Comparison of ENCODE assay signal across 9 mouse cellular contexts in the genomic region with DNA sequence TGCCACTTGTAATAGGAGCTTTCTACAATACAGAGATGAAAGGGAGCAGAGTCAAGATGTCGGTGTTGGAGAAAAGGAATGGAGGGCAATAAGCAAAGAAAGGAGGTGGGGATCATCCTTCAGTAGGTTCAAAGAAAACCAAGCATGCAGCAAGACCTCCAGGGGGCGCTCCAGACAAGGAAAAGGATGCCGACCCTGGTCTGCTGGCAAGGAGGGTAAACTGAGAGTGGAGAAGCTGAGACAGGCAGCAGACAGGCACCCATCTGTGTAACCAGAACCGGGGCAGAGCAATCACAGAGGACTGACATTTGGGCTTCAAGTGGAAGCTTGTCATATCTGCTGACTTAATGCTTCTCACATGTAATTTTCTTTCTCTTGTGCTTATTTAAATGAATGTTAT. TPM values are rescaled to one million over a fixed set of nuclear protein-coding genes. Genes with fewer than 3 reads are reported as not detected.
DNase-seq lines count a peak whose midpoint lies in the region; ATAC-seq and TF ChIP-seq lines count a peak whose summit lies in the region.
"Had no signal": no experiment of that assay in that cellular context is flagged by ENCODE, and none has a peak within 500 bp of the region (broad histone marks: within the 10 kb centered on the region; RNA-seq: fewer than 3 reads in every experiment).

No protein-coding gene starts in this region.

- no peak overlapping the region for H3K4me3 ChIP-seq in ES-Bruce4 (ENCODE audit: low read depth, low read length)

- TF ChIP-seq CTCF in ES-Bruce4 (IDR thresholded peaks at IDR 0.05; ENCODE audit: low read depth, low read length): peak; percentile 76

- peak; percentile 47 for DNase-seq in gastrocnemius, adult 18-20 months (ENCODE audit: low spot score)
- no peak for DNase-seq in gastrocnemius, adult 8-10 months (ENCODE audit: low spot score in 2 of 2)
- DNase-seq in cerebellum, adult 9-10 months: peak; percentile 2
- peak; percentile 13 to 53 for DNase-seq in frontal cortex, postnatal 14 days (ENCODE audit: low spot score in 2 of 2)
- peak; percentile 78 to 82 for DNase-seq in layer of hippocampus, postnatal 10 days (ENCODE audit: low spot score in 2 of 2)
- peak; percentile 3 to 59 for DNase-seq in thymus, postnatal 10 days (ENCODE audit: low spot score in 2 of 2)

- H3K36me3 ChIP-seq in ES-Bruce4 (ENCODE audit: control insufficient read depth, insufficient read depth, low read length, poor library complexity, severe bottlenecking): no peaks in the 10 kb centered on the region

- no peak overlapping the region for H3K9ac ChIP-seq in ES-Bruce4 (ENCODE audit: low read depth, poor library complexity, severe bottlenecking)

- no peak for TF ChIP-seq EP300 in ES-Bruce4 (IDR thresholded peaks at IDR 0.05; ENCODE audit: insufficient read depth, low read depth, low read length)

- no peak overlapping the region for H3K27ac ChIP-seq in ES-Bruce4 (ENCODE audit: insufficient read depth, low read length)

- no peaks in the 10 kb centered on the region for H3K4me1 ChIP-seq in ES-Bruce4 (ENCODE audit: control insufficient read depth, insufficient read depth, low read length)

- TF ChIP-seq POLR2A in ES-Bruce4 (IDR thresholded peaks at IDR 0.05; ENCODE audit: insufficient read depth, low read length): no peak

- peak; percentile 61; the same call in 1 of the 2 replicates for ATAC-seq in megakaryocyte-erythroid progenitor cell, adult 5-6 weeks (replicated peaks; ENCODE audit: low FRiP score, low TSS enrichment, poor library complexity, severe bottlenecking)

- no peaks in the 10 kb centered on the region for H3K27me3 ChIP-seq in ES-Bruce4 (ENCODE audit: control insufficient read depth, insufficient read depth, low read length, poor library complexity, severe bottlenecking)

- no peaks in the 10 kb centered on the region for H3K9me3 ChIP-seq in ES-Bruce4 (replicated peaks; ENCODE audit: control insufficient read depth, insufficient read depth, low read length, poor library complexity, severe bottlenecking)

RNA-seq across cellular contexts. Expression of a gene that starts 22.6 kb away (rescaled TPM):
- under 1 TPM in 1 of 2 experiments, not detected in 1; 0.21 TPM for total RNA-seq in gastrocnemius, adult 18-20 months (2021)
- not detected for total RNA-seq in gastrocnemius, adult 8-10 months (2022)
- polyA plus RNA-seq in ES-Bruce4 (2011; ENCODE audit: insufficient read depth, insufficient read length, low read depth, missing spikeins): not detected in 2 replicates
- total RNA-seq in layer of hippocampus, postnatal 10 days (2021): not detected
- total RNA-seq in megakaryocyte-erythroid progenitor cell, adult 5-6 weeks (2014; fragmentation: Nextera tagmentation): not detected in 2 replicates
- total RNA-seq in megakaryocyte-erythroid progenitor cell, adult 5-6 weeks (2017): not detected in 2 replicates

RNA-seq across cellular contexts. Expression of a gene that starts 56.1 kb away (rescaled TPM):
- total RNA-seq in gastrocnemius, adult 18-20 months (2021): under 1 TPM in 1 of 2 experiments, not detected in 1; 0.18 TPM
- 1 to 10 TPM in 1 of 4 experiments, not detected in 3; 4.6 TPM for total RNA-seq in gastrocnemius, adult 8-10 months (2022)
- polyA plus RNA-seq in ES-Bruce4 (2011; ENCODE audit: insufficient read depth, insufficient read length, low read depth, missing spikeins): not detected in 2 replicates
- total RNA-seq in layer of hippocampus, postnatal 10 days (2021): not detected
- total RNA-seq in megakaryocyte-erythroid progenitor cell, adult 5-6 weeks (2014; fragmentation: Nextera tagmentation): not detected in 2 replicates
- total RNA-seq in megakaryocyte-erythroid progenitor cell, adult 5-6 weeks (2017): not detected in 2 replicates
- polyA plus RNA-seq: lung, embryonic 16.5 days had no signal

Comparison
In these comparisons a context has a peak if more than half of its experiments do, and no peak if none do; other contexts are left out.
1. DNase-seq: peak in gastrocnemius, adult 18-20 months (single experiment), cerebellum, adult 9-10 months (single experiment), frontal cortex, postnatal 14 days (2 of 2), layer of hippocampus, postnatal 10 days (2 of 2) and thymus, postnatal 10 days (2 of 2); none in gastrocnemius, adult 8-10 months (0 of 2).